Mouse (Mus musculus): ENCODE measurements around the gene 9530077C05Rik. TPM values are rescaled to one million over a fixed set of nuclear protein-coding genes. Genes with fewer than 3 reads are reported as not detected.

The 9530077C05Rik gene
- polyA plus RNA-seq (2014; fragmentation: Illumina TruSeq; extraction: RNeasy Lipid Tissue Mini Kit (QIAGEN cat#74804); ENCODE audit: low read depth, low replicate concordance): 1.3 TPM

DNA sequence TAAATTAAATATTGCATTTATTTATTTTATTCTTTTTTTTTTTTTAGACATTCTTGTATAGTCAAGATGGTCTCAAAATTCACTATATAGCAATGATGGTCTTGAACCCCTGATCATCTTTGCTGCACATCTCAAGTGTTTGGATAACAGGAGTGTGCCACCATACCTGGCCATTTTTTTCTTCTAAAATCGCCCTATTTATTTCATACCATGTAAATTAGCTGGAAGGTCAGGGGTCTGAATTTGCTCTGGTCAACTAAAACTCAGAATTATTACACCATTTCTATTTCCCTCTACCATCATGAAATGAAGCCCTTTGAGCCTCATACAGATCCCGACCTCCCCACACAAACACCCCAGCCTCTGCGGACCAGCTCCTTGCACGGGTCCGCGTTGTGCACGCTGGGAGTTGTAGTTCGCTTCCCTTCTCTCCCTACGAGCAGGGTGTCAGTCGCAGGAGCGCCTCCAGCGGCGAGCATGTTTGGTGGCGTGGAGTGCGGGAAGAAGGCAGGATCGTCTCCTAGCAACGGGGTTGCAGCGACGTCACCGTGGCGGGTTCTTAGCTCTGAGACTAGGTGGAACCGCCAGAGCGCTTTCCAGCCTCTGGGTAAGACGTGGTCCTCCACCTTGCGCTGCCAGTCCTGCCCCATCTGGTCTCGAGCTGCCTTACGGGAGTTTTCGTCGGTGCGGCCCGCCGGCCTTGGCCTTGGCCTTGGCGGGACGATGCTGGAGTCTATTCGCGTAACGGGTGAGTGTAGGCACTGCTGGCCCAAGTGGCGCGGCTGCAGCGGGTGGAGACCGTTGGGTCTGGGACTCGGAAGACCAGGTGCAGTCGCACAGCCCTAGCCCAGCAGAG, at the start of gene 9530077C05Rik:
TSS of gene 9530077C05Rik (plus strand) at position 512 of the 856 bp plus-strand sequence.

DNA sequence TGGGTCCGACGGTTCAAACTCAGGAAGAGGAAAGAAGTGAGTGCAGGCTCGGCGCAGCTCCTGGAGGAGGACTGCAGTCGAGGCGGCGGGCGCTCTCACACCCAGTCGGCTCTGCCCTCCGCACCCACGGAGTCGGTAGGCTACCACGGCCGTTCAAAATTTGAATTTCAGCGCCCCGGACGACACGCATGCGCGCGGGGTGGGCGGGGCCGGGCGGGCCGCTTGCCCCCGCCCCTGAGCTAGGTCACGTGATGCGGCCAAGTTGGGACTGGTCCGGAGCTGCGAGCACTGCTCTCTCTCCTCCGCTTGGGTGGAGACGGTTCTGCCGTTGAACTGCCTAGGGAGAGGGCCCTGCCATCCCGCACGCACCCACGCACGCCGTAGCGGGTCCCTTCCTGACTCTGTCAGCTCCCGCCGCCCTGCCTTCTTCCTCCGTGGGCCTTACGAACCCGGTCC, 22.3 kb upstream of the 9530077C05Rik start, which contains the start of gene Anln:
TSS of gene Anln (minus strand) at position 168 of the 456 bp plus-strand sequence.

DNA sequence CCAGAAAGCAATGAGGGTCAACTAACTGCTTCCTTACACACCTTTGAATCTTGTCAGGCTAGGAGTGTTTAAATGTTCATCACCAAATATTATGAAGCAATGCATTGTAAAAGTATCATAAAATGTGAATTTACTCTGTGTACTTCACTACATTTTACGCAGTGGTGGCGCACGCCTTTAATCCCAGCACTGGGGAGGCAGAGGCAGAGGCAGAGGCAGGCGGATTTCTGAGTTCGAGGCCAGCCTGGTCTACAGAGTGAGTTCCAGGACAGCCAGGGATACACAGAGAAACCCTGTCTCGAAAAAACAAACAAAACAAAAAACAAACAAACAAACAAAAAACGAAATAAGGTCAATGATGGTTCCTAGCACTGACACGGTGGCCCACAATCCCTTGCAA, 42.7 kb downstream of the 9530077C05Rik start, which contains the start of gene Gm17545:
TSS of gene Gm17545 (plus strand) at position 301 of the 400 bp plus-strand sequence.

DNA sequence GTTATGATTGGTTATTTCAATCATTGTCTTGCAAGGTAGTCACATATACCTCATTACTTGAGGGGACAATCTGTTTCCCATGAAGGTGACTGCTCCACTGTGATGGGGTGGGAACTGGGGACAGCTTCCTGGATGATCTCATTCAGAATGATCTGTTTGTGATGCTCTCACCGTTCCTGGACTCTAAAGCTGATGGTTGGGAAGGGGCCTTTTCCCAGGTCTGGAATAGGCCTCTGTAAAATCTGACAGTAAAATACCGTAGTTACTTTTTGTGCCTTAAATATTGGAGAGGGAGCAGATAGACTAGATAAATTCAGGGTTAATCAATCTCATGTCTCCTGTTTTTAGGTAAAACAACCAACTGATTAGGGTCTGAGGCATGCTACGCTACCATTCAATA, 58.3 kb downstream of the 9530077C05Rik start, which contains the start of gene Rp9:
TSS of gene Rp9 (minus strand) at position 101 of the 400 bp plus-strand sequence.

DNA sequence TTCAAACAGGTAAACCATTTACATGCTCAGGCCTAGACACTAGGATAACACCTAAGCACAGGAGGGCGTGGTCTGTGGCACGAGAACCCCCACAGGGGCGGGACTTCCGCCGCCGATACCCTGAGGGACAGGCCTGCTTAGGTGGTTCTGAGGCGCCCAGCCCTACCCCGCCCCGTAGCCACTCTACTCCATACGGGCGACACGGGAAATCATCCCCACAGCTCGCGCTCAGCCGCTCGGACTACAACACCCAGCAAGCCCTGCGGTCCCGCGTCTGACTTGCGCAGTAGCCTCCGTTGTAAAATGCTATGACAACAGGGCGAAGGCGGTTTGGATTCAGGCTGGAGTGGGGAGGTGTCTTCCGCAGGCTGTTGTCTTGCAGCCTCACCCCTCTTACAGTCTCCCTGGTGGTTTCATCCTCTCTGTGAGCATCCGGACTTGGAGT, 64.1 kb downstream of the 9530077C05Rik start, which contains the start of gene Bbs9:
TSS of gene Bbs9 (plus strand) at position 292 of the 445 bp plus-strand sequence.

Other genes with a start within 250 kb of the 9530077C05Rik start
- gene Zfp872, start 223.4 kb upstream of the 9530077C05Rik start, polyA plus RNA-seq (2014; fragmentation: Illumina TruSeq; extraction: RNeasy Lipid Tissue Mini Kit (QIAGEN cat#74804); ENCODE audit: low read depth, low replicate concordance): 0.20 TPM
- gene Zfp809, start 185.8 kb upstream of the 9530077C05Rik start, polyA plus RNA-seq (2014; fragmentation: Illumina TruSeq; extraction: RNeasy Lipid Tissue Mini Kit (QIAGEN cat#74804); ENCODE audit: low read depth, low replicate concordance): 66.2 TPM
- gene Zfp599, start 151.6 kb upstream of the 9530077C05Rik start, polyA plus RNA-seq (2014; fragmentation: Illumina TruSeq; extraction: RNeasy Lipid Tissue Mini Kit (QIAGEN cat#74804); ENCODE audit: low read depth, low replicate concordance): 0.97 TPM
- 46.8 TPM for gene Zfp810, start 103.9 kb upstream of the 9530077C05Rik start, polyA plus RNA-seq (2014; fragmentation: Illumina TruSeq; extraction: RNeasy Lipid Tissue Mini Kit (QIAGEN cat#74804); ENCODE audit: low read depth, low replicate concordance)
- 1.2 TPM for gene Anln, start 22.3 kb upstream of the 9530077C05Rik start, polyA plus RNA-seq (2014; fragmentation: Illumina TruSeq; extraction: RNeasy Lipid Tissue Mini Kit (QIAGEN cat#74804); ENCODE audit: low read depth, low replicate concordance)
- gene Gm17545, start 42.8 kb downstream of the 9530077C05Rik start, polyA plus RNA-seq (2014; fragmentation: Illumina TruSeq; extraction: RNeasy Lipid Tissue Mini Kit (QIAGEN cat#74804); ENCODE audit: low read depth, low replicate concordance): not detected
- gene Rp9, start 58.2 kb downstream of the 9530077C05Rik start, polyA plus RNA-seq (2014; fragmentation: Illumina TruSeq; extraction: RNeasy Lipid Tissue Mini Kit (QIAGEN cat#74804); ENCODE audit: low read depth, low replicate concordance): 25.8 TPM
- gene Bbs9, start 64.2 kb downstream of the 9530077C05Rik start, polyA plus RNA-seq (2014; fragmentation: Illumina TruSeq; extraction: RNeasy Lipid Tissue Mini Kit (QIAGEN cat#74804); ENCODE audit: low read depth, low replicate concordance): 30.3 TPM

Data from kidney, adult 10 weeks (tissue).